Mouse (Mus musculus): ENCODE measurements around the gene Sox5. TPM values are rescaled to one million over a fixed set of nuclear protein-coding genes. Genes with fewer than 3 reads are reported as not detected.
"Not testable (repeated sequence)": the region's sequence is repeated elsewhere in the genome, so short reads cannot be mapped to it uniquely, and the experiment has no call there.

The Sox5 gene
- polyA plus RNA-seq, 1 experiment from 2014 or later, result 17.2 TPM

GRCm38 (mm10) chr6:144203970-144204369 lies 577.8 kb downstream of the Sox5 start:
- 48% methylated on average over 8 of the region's 8 CpGs for WGBS
- Histone ChIP-seq H3K4me2 (ENCODE audit: low read length) (no peak overlapping the region), H3K27me3 (replicated peaks; ENCODE audit: control insufficient read depth, insufficient read depth, low read length) (no peaks in the 10 kb centered on the region), H3K4me3 (ENCODE audit: low read depth, low read length) (no peak overlapping the region), H3K27ac (ENCODE audit: low read depth) (no peak overlapping the region), H3K9me3 (ENCODE audit: control insufficient read depth, low read length) (no peaks in the 10 kb centered on the region), H3K9ac (ENCODE audit: low read length) (no peak overlapping the region), H3K36me3 (ENCODE audit: control insufficient read depth, insufficient read depth, low read length) (no peaks in the 10 kb centered on the region), H3K4me1 (replicated peaks; ENCODE audit: control insufficient read depth, insufficient read depth, low read length) (0 out of 2 replicates have a peak, but pooled peaks cover 4% of the 10 kb centered on the region)
- DNase-seq (ENCODE audit: low spot score) (no peak), ATAC-seq (replicated peaks; ENCODE audit: low FRiP score, low TSS enrichment, low read depth) (no peak)

- H3K9ac ChIP-seq (ENCODE audit: low read length), result no peak overlapping the region
- no peaks in the 10 kb centered on the region for H3K4me1 ChIP-seq (replicated peaks; ENCODE audit: control insufficient read depth, insufficient read depth, low read length)
- no peak for DNase-seq (ENCODE audit: low spot score)
- H3K27ac ChIP-seq (ENCODE audit: low read depth), result no peak overlapping the region
- H3K4me3 ChIP-seq (ENCODE audit: low read depth, low read length), result no peak overlapping the region
- WGBS, result 37% methylated on average over 12 of the region's 12 CpGs
- H3K36me3 ChIP-seq (ENCODE audit: control insufficient read depth, insufficient read depth, low read length), result no peaks in the 10 kb centered on the region
- no peaks in the 10 kb centered on the region for H3K9me3 ChIP-seq (ENCODE audit: control insufficient read depth, low read length)
- no peaks in the 10 kb centered on the region for H3K27me3 ChIP-seq (replicated peaks; ENCODE audit: control insufficient read depth, insufficient read depth, low read length)
- ATAC-seq (replicated peaks; ENCODE audit: low FRiP score, low TSS enrichment, low read depth), result no peak
- peak overlapping the region; percentile 38 for H3K4me2 ChIP-seq (ENCODE audit: low read length)
These were observed 578.8 kb downstream of the Sox5 start for GRCm38 (mm10) chr6:144203013-144203412.

GRCm38 (mm10) chr6:144201402-144202040 lies 580.3 kb downstream of the Sox5 start:
- H3K36me3 ChIP-seq (ENCODE audit: control insufficient read depth, insufficient read depth, low read length), result no peaks in the 10 kb centered on the region
- H3K4me1 ChIP-seq (replicated peaks; ENCODE audit: control insufficient read depth, insufficient read depth, low read length), result no peaks in the 10 kb centered on the region
- H3K27me3 ChIP-seq (replicated peaks; ENCODE audit: control insufficient read depth, insufficient read depth, low read length), result no peaks in the 10 kb centered on the region
- ATAC-seq (replicated peaks; ENCODE audit: low FRiP score, low TSS enrichment, low read depth) (no peak), DNase-seq (ENCODE audit: low spot score) (no peak)
- 88% methylated on average over 5 of the region's 5 CpGs for WGBS
- no peak overlapping the region for H3K9ac ChIP-seq (ENCODE audit: low read length)
- H3K9me3 ChIP-seq (ENCODE audit: control insufficient read depth, low read length), result no peaks in the 10 kb centered on the region
- H3K4me3 ChIP-seq (ENCODE audit: low read depth, low read length), result no peak overlapping the region
- no peak overlapping the region for H3K27ac ChIP-seq (ENCODE audit: low read depth)
- H3K4me2 ChIP-seq (ENCODE audit: low read length), result no peak overlapping the region

- DNase-seq (ENCODE audit: low spot score) (no peak), ATAC-seq (replicated peaks; ENCODE audit: low FRiP score, low TSS enrichment, low read depth) (no peak)
- no peak overlapping the region for H3K27ac ChIP-seq (ENCODE audit: low read depth)
- 80% methylated on average over 16 of the region's 16 CpGs for WGBS
- H3K9me3 ChIP-seq (ENCODE audit: control insufficient read depth, low read length), result no peaks in the 10 kb centered on the region
- no peak overlapping the region for H3K9ac ChIP-seq (ENCODE audit: low read length)
- no peaks in the 10 kb centered on the region for H3K36me3 ChIP-seq (ENCODE audit: control insufficient read depth, insufficient read depth, low read length)
- no peak overlapping the region for H3K4me2 ChIP-seq (ENCODE audit: low read length)
- no peaks in the 10 kb centered on the region for H3K4me1 ChIP-seq (replicated peaks; ENCODE audit: control insufficient read depth, insufficient read depth, low read length)
- no peak overlapping the region for H3K4me3 ChIP-seq (ENCODE audit: low read depth, low read length)
- H3K27me3 ChIP-seq (replicated peaks; ENCODE audit: control insufficient read depth, insufficient read depth, low read length), result no peaks in the 10 kb centered on the region
These were observed 584.3 kb downstream of the Sox5 start for GRCm38 (mm10) chr6:144197209-144198119.

DNA sequence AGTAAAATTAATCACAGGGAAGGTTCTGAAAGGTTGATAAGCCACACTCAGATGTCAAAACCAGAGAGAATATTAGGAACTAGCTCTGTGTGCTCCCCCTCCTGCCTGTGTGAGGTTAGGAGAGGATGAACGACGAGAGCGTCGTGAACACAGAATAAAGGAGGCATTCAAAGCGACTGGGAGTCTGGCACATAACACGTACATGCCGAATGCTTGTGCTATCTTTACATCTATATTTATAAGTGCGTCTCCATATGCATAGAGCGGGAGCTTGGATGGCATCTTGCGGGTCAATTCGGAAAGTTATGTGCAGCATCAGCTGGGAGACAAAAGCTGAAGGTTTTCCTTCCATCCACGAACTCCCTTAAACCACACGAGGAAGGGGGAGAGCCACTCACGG lies 585.8 kb downstream of the Sox5 start:
- Histone ChIP-seq H3K9ac (ENCODE audit: low read length) (no peak overlapping the region), H3K27me3 (replicated peaks; ENCODE audit: control insufficient read depth, insufficient read depth, low read length) (no peaks in the 10 kb centered on the region), H3K4me3 (ENCODE audit: low read depth, low read length) (no peak overlapping the region), H3K9me3 (ENCODE audit: control insufficient read depth, low read length) (no peaks in the 10 kb centered on the region), H3K27ac (ENCODE audit: low read depth) (no peak overlapping the region), H3K4me2 (ENCODE audit: low read length) (no peak overlapping the region), H3K4me1 (replicated peaks; ENCODE audit: control insufficient read depth, insufficient read depth, low read length) (no peaks in the 10 kb centered on the region), H3K36me3 (ENCODE audit: control insufficient read depth, insufficient read depth, low read length) (no peaks in the 10 kb centered on the region)
- WGBS, result 76% methylated on average over 14 of the region's 14 CpGs
- no peak for DNase-seq (ENCODE audit: low spot score)
- ATAC-seq (replicated peaks; ENCODE audit: low FRiP score, low TSS enrichment, low read depth), result no peak

- ATAC-seq (replicated peaks; ENCODE audit: low FRiP score, low TSS enrichment, low read depth) (no peak), DNase-seq (ENCODE audit: low spot score) (no peak)
- Histone ChIP-seq H3K4me2 (ENCODE audit: low read length) (no peak overlapping the region), H3K4me3 (ENCODE audit: low read depth, low read length) (no peak overlapping the region), H3K4me1 (replicated peaks; ENCODE audit: control insufficient read depth, insufficient read depth, low read length) (no peaks in the 10 kb centered on the region; the same call in 1 of the 2 replicates), H3K27me3 (replicated peaks; ENCODE audit: control insufficient read depth, insufficient read depth, low read length) (no peaks in the 10 kb centered on the region), H3K9ac (ENCODE audit: low read length) (no peak overlapping the region), H3K36me3 (ENCODE audit: control insufficient read depth, insufficient read depth, low read length) (no peaks in the 10 kb centered on the region), H3K27ac (ENCODE audit: low read depth) (no peak overlapping the region), H3K9me3 (ENCODE audit: control insufficient read depth, low read length) (no peaks in the 10 kb centered on the region)
- WGBS, result 93% methylated on average over 3 of the region's 3 CpGs
These were observed 598.7 kb downstream of the Sox5 start for GRCm38 (mm10) chr6:144183087-144183486.

- H3K27ac ChIP-seq (ENCODE audit: low read depth); H3K9ac ChIP-seq (ENCODE audit: low read length); H3K4me2 ChIP-seq (ENCODE audit: low read length); DNase-seq (ENCODE audit: low spot score); H3K36me3 ChIP-seq (ENCODE audit: control insufficient read depth, insufficient read depth, low read length); H3K27me3 ChIP-seq (replicated peaks; ENCODE audit: control insufficient read depth, insufficient read depth, low read length); H3K9me3 ChIP-seq (ENCODE audit: control insufficient read depth, low read length); H3K4me3 ChIP-seq (ENCODE audit: low read depth, low read length); H3K4me1 ChIP-seq (replicated peaks; ENCODE audit: control insufficient read depth, insufficient read depth, low read length); ATAC-seq (replicated peaks; ENCODE audit: low FRiP score, low TSS enrichment, low read depth): not testable (repeated sequence)
- 93% methylated on average over 13 of the region's 13 CpGs for WGBS
These were observed 599.3 kb downstream of the Sox5 start for GRCm38 (mm10) chr6:144182429-144182828.

GRCm38 (mm10) chr6:144181083-144181866 lies 600.5 kb downstream of the Sox5 start:
- Histone ChIP-seq H3K9ac (ENCODE audit: low read length) (no peak overlapping the region), H3K9me3 (ENCODE audit: control insufficient read depth, low read length) (no peaks in the 10 kb centered on the region), H3K36me3 (ENCODE audit: control insufficient read depth, insufficient read depth, low read length) (no peaks in the 10 kb centered on the region), H3K4me3 (ENCODE audit: low read depth, low read length) (no peak overlapping the region), H3K4me1 (replicated peaks; ENCODE audit: control insufficient read depth, insufficient read depth, low read length) (no peaks in the 10 kb centered on the region; the same call in 1 of the 2 replicates), H3K27ac (ENCODE audit: low read depth) (0 out of 2 replicates have a peak overlapping the region, but pooled peaks have one; percentile 25), H3K4me2 (ENCODE audit: low read length) (peak overlapping the region; percentile 34), H3K27me3 (replicated peaks; ENCODE audit: control insufficient read depth, insufficient read depth, low read length) (no peaks in the 10 kb centered on the region)
- WGBS, result 51% methylated on average over 12 of the region's 12 CpGs
- DNase-seq (ENCODE audit: low spot score) (no peak), ATAC-seq (replicated peaks; ENCODE audit: low FRiP score, low TSS enrichment, low read depth) (no peak)

Data from intestine, embryonic 14.5 days (tissue).